Mouse (Mus musculus): ENCODE results near the gene Osbpl11.

DNA sequence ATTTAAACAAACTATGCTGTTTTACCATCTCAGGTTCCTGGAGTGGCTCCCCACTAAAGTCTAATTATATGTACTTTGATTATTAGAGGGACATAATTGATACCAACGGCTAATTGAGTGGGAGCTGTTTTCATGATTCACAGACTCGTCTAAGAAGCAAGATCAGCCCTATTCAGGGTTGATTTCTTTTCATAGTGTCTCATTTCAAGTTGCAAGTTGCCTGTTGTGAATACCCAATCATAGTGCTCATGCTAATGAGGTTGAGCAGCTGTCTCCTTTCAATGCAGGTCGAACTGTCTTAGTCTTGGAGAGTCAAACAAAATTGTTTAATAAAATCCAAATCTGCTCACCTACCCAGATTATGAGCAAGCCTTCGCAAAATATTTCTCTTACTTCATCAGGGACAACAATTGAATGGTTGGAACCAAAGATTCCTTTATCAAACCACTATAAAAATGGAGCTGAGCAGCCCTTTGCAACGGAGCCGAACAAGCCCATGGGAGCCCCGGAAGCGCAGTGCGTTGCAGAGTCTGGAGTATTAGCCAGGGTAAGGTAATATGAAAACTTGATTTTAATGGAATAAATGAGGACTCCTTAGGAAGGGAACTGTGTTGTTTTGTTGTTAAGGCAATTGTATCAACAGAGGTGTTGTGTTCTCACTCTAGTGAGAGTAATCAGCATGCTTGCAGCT lies 31.6 kb downstream of the Osbpl11 start:
- TF ChIP-seq CTCF (IDR thresholded peaks at IDR 0.05; ENCODE audit: extremely low read depth, insufficient read depth, insufficient read length, insufficient replicate concordance) (no peak), POLR2A (IDR thresholded peaks at IDR 0.05; ENCODE audit: low read depth, low read length) (no peak)

All from spleen, adult 2 months (tissue).